Mouse (Mus musculus) MEL (cell line): ENCODE results near the gene Duox1. TPM values are rescaled to one million over a fixed set of nuclear protein-coding genes. Genes with fewer than 3 reads are reported as not detected.

Experiments used
- DNase-seq: peaks from one replicate; pipeline ENCODE4 v3.0.0; 2011; ENCODE audit warnings: low read depth, low spot score
- H3K27ac ChIP-seq: 2 replicates; pipeline ENCODE4 v1.5.1; 2012; ENCODE audit warnings: low read depth, mild to moderate bottlenecking, control low read depth, low read length, moderate library complexity; ENCODE audit not compliant: control insufficient read depth
- H3K27me3 ChIP-seq, 2 experiments: fragments of 150-350 bp in 1 of 2; sonication (generic) in 1 of 2; 2 replicates each; pipeline ENCODE4 v1.6.1; 2012; ENCODE audit warnings: low read length in 2 of 2, mild to moderate bottlenecking in 2 of 2, improper control_type of control experiment in 1 of 2, moderate library complexity in 1 of 2; ENCODE audit not compliant: insufficient read depth in 2 of 2, control insufficient read depth in 1 of 2
- H3K36me3 ChIP-seq, 2 experiments: 2 replicates each; pipeline ENCODE4 v1.6.1; 2012 to 2014; ENCODE audit warnings: low read length in 2 of 2, improper control_type of control experiment in 1 of 2, inconsistent platforms in 1 of 2, mild to moderate bottlenecking in 1 of 2; ENCODE audit not compliant: insufficient read depth in 2 of 2, control insufficient read depth in 1 of 2
- H3K4me1 ChIP-seq, 2 experiments: fragments of 150-350 bp in 1 of 2; sonication (generic) in 1 of 2; 2 replicates each; pipeline ENCODE4 v1.6.1; 2012; ENCODE audit warnings: low read length in 2 of 2, improper control_type of control experiment in 1 of 2, mild to moderate bottlenecking in 1 of 2; ENCODE audit not compliant: insufficient read depth in 2 of 2, control insufficient read depth in 1 of 2
- H3K4me3 ChIP-seq, 2 experiments: fragments of 150-350 bp in 1 of 2; sonication (generic) in 1 of 2; 2 replicates each; pipeline ENCODE4 v1.5.1; 2012; ENCODE audit warnings: low read depth in 2 of 2, low read length in 2 of 2, mild to moderate bottlenecking in 2 of 2, moderate library complexity in 2 of 2, control low read depth in 1 of 2, improper control_type of control experiment in 1 of 2; ENCODE audit not compliant: control insufficient read depth in 1 of 2, insufficient read depth in 1 of 2
- H3K79me2 ChIP-seq: 2 replicates; pipeline ENCODE4 v1.6.1; 2012; ENCODE audit warnings: mild to moderate bottlenecking, low read length, moderate library complexity; ENCODE audit not compliant: control insufficient read depth, poor library complexity, insufficient read depth
- H3K9ac ChIP-seq: 2 replicates; pipeline ENCODE4 v1.6.1; 2012; ENCODE audit warnings: low read depth, mild to moderate bottlenecking, control low read depth, low read length, moderate library complexity; ENCODE audit not compliant: control insufficient read depth, poor library complexity, severe bottlenecking
- H3K9me3 ChIP-seq: fragments of 150-350 bp; sonication (generic); replicated peaks from 2 replicates; pipeline ENCODE4 v1.6.1; 2012; ENCODE audit warnings: mild to moderate bottlenecking, low read length, improper control_type of control experiment, moderate library complexity; ENCODE audit not compliant: insufficient read depth
- BHLHE40 ChIP-seq: IDR thresholded peaks from 2 replicates; pipeline ENCODE4 v1.6.1; 2012; ENCODE audit warnings: low read depth, mild to moderate bottlenecking, inconsistent platforms, low read length, improper control_type of control experiment, borderline replicate concordance
- CTCF ChIP-seq, 3 experiments: IDR thresholded peaks in 2 of 3; conservative IDR thresholded peaks in 1 of 3; 2 replicates each; pipeline ENCODE4 v1.5.1; 2011 to 2012; ENCODE audit warnings: low read length in 3 of 3, low read depth in 2 of 3, mild to moderate bottlenecking in 2 of 3, improper control_type of control experiment in 1 of 3, inconsistent platforms in 1 of 3, mixed read lengths in 1 of 3, moderate library complexity in 1 of 3; ENCODE audit not compliant: control insufficient read depth in 1 of 3, insufficient read depth in 1 of 3, poor library complexity in 1 of 3, severe bottlenecking in 1 of 3
- ELF1 ChIP-seq: IDR thresholded peaks from 2 replicates; pipeline ENCODE4 v1.6.1; 2014; ENCODE audit warnings: low read depth, mild to moderate bottlenecking, inconsistent platforms, low read length, improper control_type of control experiment, moderate library complexity
- ETS1 ChIP-seq: IDR thresholded peaks from 2 replicates; pipeline ENCODE4 v1.6.1; 2012; ENCODE audit warnings: low read depth, mild to moderate bottlenecking, inconsistent platforms, low read length, improper control_type of control experiment, moderate library complexity
- JUND ChIP-seq: IDR thresholded peaks from 2 replicates; pipeline ENCODE4 v1.6.1; 2011; ENCODE audit warnings: low read depth, mild to moderate bottlenecking, improper control_type of control experiment, low read length
- KAT2A ChIP-seq: conservative IDR thresholded peaks from 2 replicates; pipeline ENCODE4 v1.6.1; 2012; ENCODE audit warnings: low read depth, low read length, improper control_type of control experiment, inconsistent platforms
- MAFK ChIP-seq: IDR thresholded peaks from 2 replicates; pipeline ENCODE4 v1.6.1; 2011; ENCODE audit warnings: low read depth, mild to moderate bottlenecking, low read length, improper control_type of control experiment, borderline replicate concordance
- MEF2A ChIP-seq: IDR thresholded peaks from 2 replicates; pipeline ENCODE4 v1.6.1; 2014; ENCODE audit warnings: low read depth, mild to moderate bottlenecking, inconsistent platforms, low read length, improper control_type of control experiment; ENCODE audit not compliant: poor library complexity, insufficient replicate concordance, severe bottlenecking; ENCODE audit errors: extremely low read depth
- MXI1 ChIP-seq: IDR thresholded peaks from 2 replicates; pipeline ENCODE4 v1.6.1; 2011; ENCODE audit warnings: mild to moderate bottlenecking, low read depth, low read length, improper control_type of control experiment
- MYB ChIP-seq: IDR thresholded peaks from 2 replicates; pipeline ENCODE4 v1.6.1; 2011; ENCODE audit warnings: mild to moderate bottlenecking, low read depth, low read length, improper control_type of control experiment
- MYC ChIP-seq: IDR thresholded peaks from 2 replicates; pipeline ENCODE4 v1.6.1; 2011; ENCODE audit warnings: low read depth, mild to moderate bottlenecking, low read length, improper control_type of control experiment, moderate library complexity
- NELFE ChIP-seq: IDR thresholded peaks from 2 replicates; pipeline ENCODE4 v1.6.1; 2011; ENCODE audit warnings: low read depth, low read length, improper control_type of control experiment
- POLR2A ChIP-seq, 2 experiments: IDR thresholded peaks; 2 replicates each; pipeline ENCODE4 v1.6.1; 2011 to 2012; ENCODE audit warnings: low read length in 2 of 2, mild to moderate bottlenecking in 2 of 2, control low read depth in 1 of 2, improper control_type of control experiment in 1 of 2, low read depth in 1 of 2, moderate library complexity in 1 of 2; ENCODE audit not compliant: control insufficient read depth in 1 of 2, insufficient read depth in 1 of 2, poor library complexity in 1 of 2
- POLR2AphosphoS5 ChIP-seq: IDR thresholded peaks from 2 replicates; pipeline ENCODE4 v1.6.1; 2012; ENCODE audit warnings: low read depth, borderline replicate concordance, mild to moderate bottlenecking, inconsistent platforms, low read length, moderate library complexity, mixed read lengths
- RAD21 ChIP-seq: IDR thresholded peaks from 2 replicates; pipeline ENCODE4 v1.6.1; 2011; ENCODE audit warnings: mild to moderate bottlenecking, low read depth, low read length, improper control_type of control experiment
- SIN3A ChIP-seq: IDR thresholded peaks from 2 replicates; pipeline ENCODE4 v1.6.1; 2012; ENCODE audit warnings: low read length, improper control_type of control experiment, inconsistent platforms
- SMC3 ChIP-seq: IDR thresholded peaks from 2 replicates; pipeline ENCODE4 v1.6.1; 2011; ENCODE audit warnings: low read depth, low read length, improper control_type of control experiment
- TAL1 ChIP-seq: IDR thresholded peaks from 2 replicates; pipeline ENCODE4 v1.6.1; 2012; ENCODE audit warnings: mild to moderate bottlenecking, inconsistent platforms, low read length, moderate library complexity, mixed read lengths
- TBP ChIP-seq: IDR thresholded peaks from 2 replicates; pipeline ENCODE4 v1.8.0; 2011; ENCODE audit warnings: low read depth, low read length, improper control_type of control experiment
- UBTF ChIP-seq: IDR thresholded peaks from 2 replicates; pipeline ENCODE4 v1.6.1; 2012; ENCODE audit warnings: low read depth, mild to moderate bottlenecking, inconsistent platforms, low read length, improper control_type of control experiment, moderate library complexity, borderline replicate concordance; ENCODE audit not compliant: insufficient read depth
- ZC3H11A ChIP-seq: IDR thresholded peaks from 2 replicates; pipeline ENCODE4 v1.6.1; 2012; ENCODE audit warnings: low read depth, mild to moderate bottlenecking, inconsistent platforms, low read length, improper control_type of control experiment
- ZNF384 ChIP-seq: IDR thresholded peaks from 2 replicates; pipeline ENCODE4 v1.6.1; 2012; ENCODE audit warnings: low read depth, mild to moderate bottlenecking, inconsistent platforms, low read length, improper control_type of control experiment
- polyA plus RNA-seq, 2 experiments: library from polyadenylated mRNA; stranded (reverse) in 1 of 2; unstranded in 1 of 2; fragments of >175 nt in 1 of 2; fragments of >200 nt in 1 of 2; gene quantifications; 2 replicates each; pipeline versions ENCODE4 v1.2.1 to v1.2.4; 2012; ENCODE audit warnings: low replicate concordance in 2 of 2, low read depth in 1 of 2; ENCODE audit not compliant: insufficient read length in 2 of 2, insufficient read depth in 1 of 2, missing spikeins in 1 of 2
- total RNA-seq: library from RNA; depleted of rRNA; stranded (reverse); fragments of 300-350 nt; gene quantifications from 2 replicates; pipeline ENCODE4 v1.2.3, GENCODE M21; 2012

The Duox1 gene
- total and polyA plus RNA-seq, 3 experiments, result 0.01 TPM; not detected in 2

DNA sequence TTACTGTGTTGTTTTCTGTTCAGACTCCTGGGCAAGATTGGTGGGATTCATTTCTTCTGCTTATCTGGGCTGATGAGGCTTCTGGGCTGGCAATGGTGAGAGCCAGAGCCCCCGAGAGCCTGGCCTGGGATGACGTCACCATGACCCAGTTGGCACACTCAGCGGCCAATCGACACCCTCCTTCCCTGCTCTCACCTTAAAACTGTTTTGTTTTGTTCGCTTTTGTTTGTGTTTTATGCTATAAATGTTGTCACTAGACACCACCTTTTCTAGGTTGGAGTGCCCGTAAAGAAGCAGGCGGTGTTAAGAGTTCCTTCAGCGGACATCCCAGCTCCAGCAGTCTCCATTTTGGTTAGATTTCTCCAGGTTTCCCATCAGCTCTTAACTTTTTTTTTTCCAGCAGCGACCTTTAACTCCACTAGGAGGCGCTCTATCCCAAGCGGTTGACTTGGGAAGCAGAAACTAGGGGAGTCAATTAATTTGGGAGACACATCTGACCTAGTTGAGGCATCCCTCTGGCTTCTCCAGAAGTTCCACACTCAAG, 65.4 kb downstream of the Duox1 start:
- peak; percentile 79 for DNase-seq
- TF ChIP-seq SMC3, result peak; percentile 73
- no peak for TF ChIP-seq ELF1
- no peak for TF ChIP-seq UBTF
- no peak for TF ChIP-seq TAL1
- peak; percentile 98 for TF ChIP-seq ZNF384
- TF ChIP-seq CTCF (IDR thresholded peaks at IDR 0.05 in 2 of 3, conservative IDR thresholded peaks at IDR 0.05 in 1 of 3; ENCODE audit: control insufficient read depth in 1 of 3, insufficient read depth in 1 of 3, low read depth in 2 of 3, low read length in 3 of 3, poor library complexity in 1 of 3, severe bottlenecking in 1 of 3), result peak; percentile 63 to 82 (median 79)
- no peak for TF ChIP-seq POLR2A (IDR thresholded peaks at IDR 0.05; ENCODE audit: control insufficient read depth in 1 of 2, insufficient read depth in 1 of 2, low read depth in 1 of 2, low read length in 2 of 2, poor library complexity in 1 of 2)
- TF ChIP-seq BHLHE40, result no peak
- 0 out of 2 replicates have a peak, but pooled peaks have one; percentile 17 for TF ChIP-seq MXI1
- TF ChIP-seq SIN3A, result peak; percentile 38; the same call in 1 of the 2 replicates
- no peak for TF ChIP-seq POLR2AphosphoS5
- TF ChIP-seq JUND, result no peak
- TF ChIP-seq MEF2A, result no peak
- peak; percentile 76 for TF ChIP-seq ZC3H11A
- TF ChIP-seq RAD21, result peak; percentile 84
- no peak for TF ChIP-seq MYB
- TF ChIP-seq ETS1, result no peak
- H3K4me3 ChIP-seq, result peak overlapping the region; percentile 54 to 66
- no peak overlapping the region for H3K27ac ChIP-seq
- peaks cover 0 to 18% of the 10 kb centered on the region in 2 experiments; a peak in 2 of 4 replicates for H3K4me1 ChIP-seq
- H3K9me3 ChIP-seq, result no peaks in the 10 kb centered on the region
- no peaks in the 10 kb centered on the region for H3K27me3 ChIP-seq
- H3K36me3 ChIP-seq, result peaks cover 0 to 2% of the 10 kb centered on the region in 2 experiments; a peak in 1 of 4 replicates
- no peaks in the 10 kb centered on the region; the same call in 1 of the 2 replicates for H3K79me2 ChIP-seq
- H3K9ac ChIP-seq, result peak overlapping the region; percentile 28; the same call in 1 of the 2 replicates

DNA sequence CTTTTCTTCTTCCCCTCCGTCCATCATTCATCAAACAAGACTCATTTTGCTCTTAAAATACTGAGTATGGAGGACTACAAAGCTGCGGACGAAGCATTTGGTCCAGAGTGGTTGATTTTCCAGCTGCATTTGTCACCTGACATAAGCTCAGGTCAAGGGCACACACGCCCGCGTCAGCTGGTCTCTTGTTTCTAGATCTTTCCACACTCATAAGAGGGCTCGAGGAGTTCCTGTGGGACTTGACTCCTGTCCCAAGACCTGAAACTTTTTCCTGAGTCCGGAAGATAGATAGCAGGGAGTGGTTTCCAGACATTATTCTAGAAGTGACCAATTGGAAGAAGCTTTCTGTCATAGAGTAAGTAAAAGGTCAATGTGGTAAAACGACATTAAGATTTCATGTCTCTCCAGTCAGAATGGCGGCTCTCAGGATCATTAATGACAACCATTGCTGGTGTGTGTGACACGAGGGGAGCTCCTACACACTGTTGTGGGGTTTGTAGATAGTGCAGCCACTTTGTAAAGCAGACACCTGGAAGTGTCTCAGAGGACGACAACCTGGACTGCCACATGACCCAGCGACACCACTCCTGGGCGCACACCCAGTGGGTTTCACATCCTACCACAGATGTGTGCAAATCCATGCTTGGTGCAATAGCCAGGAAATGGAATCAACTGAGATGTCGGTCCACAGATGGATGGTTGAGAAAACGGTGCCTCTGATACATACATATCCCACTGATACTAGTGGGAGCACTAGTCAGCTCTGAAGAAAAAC, 66.0 kb downstream of the Duox1 start:
- no peak overlapping the region for H3K9ac ChIP-seq
- H3K36me3 ChIP-seq, result peaks cover 0 to 2% of the 10 kb centered on the region in 2 experiments; a peak in 1 of 4 replicates
- no peaks in the 10 kb centered on the region for H3K27me3 ChIP-seq
- no peak overlapping the region for H3K27ac ChIP-seq
- TF ChIP-seq SIN3A (no peak), CTCF (IDR thresholded peaks at IDR 0.05 in 2 of 3, conservative IDR thresholded peaks at IDR 0.05 in 1 of 3; ENCODE audit: control insufficient read depth in 1 of 3, insufficient read depth in 1 of 3, low read depth in 2 of 3, low read length in 3 of 3, poor library complexity in 1 of 3, severe bottlenecking in 1 of 3) (no peak), NELFE (no peak), TBP (no peak), MAFK (no peak), KAT2A (no peak), SMC3 (no peak), MYC (no peak)
- no peak overlapping the region for H3K4me3 ChIP-seq
- no peak for DNase-seq
- H3K9me3 ChIP-seq, result no peaks in the 10 kb centered on the region
- peaks cover 0 to 18% of the 10 kb centered on the region in 2 experiments; a peak in 2 of 4 replicates for H3K4me1 ChIP-seq
- H3K79me2 ChIP-seq, result no peaks in the 10 kb centered on the region; the same call in 1 of the 2 replicates
